Mouse (Mus musculus): ENCODE results near the gene Ralgapb. TPM values are rescaled to one million over a fixed set of nuclear protein-coding genes. Genes with fewer than 3 reads are reported as not detected.
A peak's percentile ranks its signal among the peaks of the same experiment; 100 is the strongest.

The Ralgapb gene
- 10 to 100 TPM; 33.1 to 34.6 TPM for total RNA-seq (2021)

DNA sequence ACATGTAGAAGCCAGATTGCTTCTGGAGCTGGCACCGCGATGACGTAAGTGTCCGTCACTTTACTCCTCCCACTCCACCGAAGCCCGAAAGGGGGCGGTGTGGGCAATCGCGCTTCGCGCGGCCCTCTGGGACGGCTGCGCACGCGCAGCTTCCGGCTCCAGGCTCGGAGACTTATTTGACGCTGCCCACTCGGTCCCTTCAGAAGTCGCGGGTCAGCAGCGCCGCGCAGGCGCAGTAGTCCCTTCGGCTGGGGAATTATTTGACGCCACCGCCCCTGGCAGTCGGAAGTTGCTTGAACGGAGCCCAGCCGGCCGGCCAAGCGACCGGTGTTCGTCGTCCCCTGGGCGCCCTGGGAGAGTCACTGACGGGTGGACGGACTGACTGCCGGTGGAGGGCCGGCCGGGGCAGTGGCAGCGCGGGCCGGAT, at the start of gene Ralgapb:
Gene Ralgapb, plus strand, starts transcription at position 254 of the 427 bp plus-strand sequence.
- DNase-seq = peak; percentile 99
- intact Hi-C loops (cut with DNase I) = loop anchor here (10.0 kb wide), 1 partner anchor 215 kb away; the partner anchor contains the start of gene Actr5

- DNase-seq = peak; percentile 80 to 81
- intact Hi-C loops (cut with DNase I) = no loop called here
These were observed 48.6 kb upstream of the Ralgapb start for GRCm38 (mm10) chr2:158360873-158361677.

DNA sequence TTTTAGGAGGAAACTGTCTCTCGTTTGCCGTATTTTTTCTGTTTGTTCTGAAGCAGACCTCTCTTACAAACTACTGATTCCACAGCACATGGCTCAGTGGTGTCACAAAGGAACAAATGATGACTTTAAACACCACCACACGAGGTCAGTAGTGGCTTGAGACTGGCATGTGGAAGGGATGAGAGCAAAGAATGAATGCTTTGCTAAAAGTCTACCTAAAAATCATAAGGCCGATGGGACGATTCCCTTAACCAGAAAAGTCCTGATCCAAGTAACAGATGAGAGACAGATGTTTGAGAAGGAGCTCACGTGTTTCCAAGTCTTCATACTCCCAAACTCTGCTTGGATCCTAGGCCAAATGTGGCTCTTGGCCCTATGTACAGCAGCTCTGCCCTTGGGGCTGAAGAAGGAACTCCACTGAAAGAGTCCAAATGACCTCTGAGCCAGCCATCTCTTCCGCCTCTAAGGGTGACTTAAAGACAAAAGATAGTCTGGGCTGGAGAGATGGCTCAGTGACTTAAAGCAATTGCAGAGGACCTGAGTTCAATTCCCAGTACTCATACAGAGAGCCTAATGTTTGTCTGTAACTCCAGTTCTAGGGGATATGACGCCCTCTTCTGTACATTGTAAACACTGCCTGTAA, 47.8 kb upstream of the Ralgapb start:
- intact Hi-C loops (cut with DNase I) = no loop called here
- peak in 1 of 2 experiments; percentile 12 for DNase-seq

GRCm38 (mm10) chr2:158364175-158364574, 45.5 kb upstream of the Ralgapb start:
- intact Hi-C loops (cut with DNase I) = no loop called here

DNA sequence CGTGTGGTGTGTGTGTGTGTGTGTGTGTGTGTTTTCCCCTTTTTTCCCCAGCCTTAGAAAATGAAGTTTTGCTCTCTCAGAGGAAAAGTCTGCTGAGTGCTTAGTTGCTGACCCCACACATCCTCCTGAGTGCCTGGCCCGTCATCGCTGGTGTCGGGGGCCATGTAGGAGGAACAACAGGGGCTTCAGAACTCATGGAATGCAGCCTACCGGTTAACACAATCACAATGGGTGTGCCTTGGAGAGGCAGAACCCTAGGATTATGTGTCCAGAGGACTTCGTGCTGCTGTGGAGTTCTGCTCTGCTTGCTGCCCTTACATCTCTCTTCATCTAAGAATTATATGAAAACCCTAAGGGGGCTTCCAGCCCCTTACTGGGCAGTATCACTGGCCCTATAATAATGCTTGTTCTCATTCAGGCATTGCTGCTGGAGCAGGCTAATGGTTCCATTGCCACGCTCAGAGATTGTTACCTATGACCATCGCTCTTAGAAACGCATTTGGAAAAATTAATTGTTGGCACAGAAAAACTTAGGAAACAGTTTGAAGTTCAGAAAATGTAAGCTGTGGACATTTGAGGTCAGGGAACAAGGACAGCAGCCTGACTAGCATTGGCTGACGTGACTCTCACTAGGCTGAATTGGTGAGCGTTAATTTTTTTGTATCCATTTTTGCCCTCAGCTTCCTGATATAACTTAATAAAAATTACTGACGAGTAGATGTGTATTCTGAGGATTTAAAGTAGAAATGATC, 44.4 kb upstream of the Ralgapb start:
- intact Hi-C loops (cut with DNase I) = no loop called here
- DNase-seq = no peak

More at GRCm38 (mm10) chr2:158364175-158364574, 45.5 kb upstream of the Ralgapb start:
- no peak for DNase-seq

DNA sequence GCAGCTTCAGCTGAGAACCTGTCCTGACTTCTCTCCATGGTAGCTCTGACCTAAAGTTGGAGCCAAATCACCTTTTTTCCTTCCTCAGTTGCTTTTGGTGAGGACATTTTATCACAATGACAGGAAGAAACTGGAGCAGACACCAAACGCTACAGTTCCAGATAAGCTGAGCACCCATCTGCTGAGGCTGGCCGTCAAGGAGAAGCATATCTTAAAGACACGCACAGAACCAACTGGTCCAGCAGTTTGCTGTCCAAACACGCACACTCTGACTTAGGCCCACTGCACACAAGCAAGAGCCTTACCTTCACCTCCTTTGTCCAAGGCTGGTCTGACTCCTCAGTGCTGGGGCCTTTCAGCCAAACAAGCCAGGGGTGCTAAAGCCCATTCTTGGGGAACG, 42.0 kb upstream of the Ralgapb start:
- DNase-seq = no peak
- intact Hi-C loops (cut with DNase I) = no loop called here

- intact Hi-C loops (cut with DNase I) = no loop called here
- DNase-seq = no peak
These were observed 41.3 kb upstream of the Ralgapb start for GRCm38 (mm10) chr2:158368313-158368712.

DNA sequence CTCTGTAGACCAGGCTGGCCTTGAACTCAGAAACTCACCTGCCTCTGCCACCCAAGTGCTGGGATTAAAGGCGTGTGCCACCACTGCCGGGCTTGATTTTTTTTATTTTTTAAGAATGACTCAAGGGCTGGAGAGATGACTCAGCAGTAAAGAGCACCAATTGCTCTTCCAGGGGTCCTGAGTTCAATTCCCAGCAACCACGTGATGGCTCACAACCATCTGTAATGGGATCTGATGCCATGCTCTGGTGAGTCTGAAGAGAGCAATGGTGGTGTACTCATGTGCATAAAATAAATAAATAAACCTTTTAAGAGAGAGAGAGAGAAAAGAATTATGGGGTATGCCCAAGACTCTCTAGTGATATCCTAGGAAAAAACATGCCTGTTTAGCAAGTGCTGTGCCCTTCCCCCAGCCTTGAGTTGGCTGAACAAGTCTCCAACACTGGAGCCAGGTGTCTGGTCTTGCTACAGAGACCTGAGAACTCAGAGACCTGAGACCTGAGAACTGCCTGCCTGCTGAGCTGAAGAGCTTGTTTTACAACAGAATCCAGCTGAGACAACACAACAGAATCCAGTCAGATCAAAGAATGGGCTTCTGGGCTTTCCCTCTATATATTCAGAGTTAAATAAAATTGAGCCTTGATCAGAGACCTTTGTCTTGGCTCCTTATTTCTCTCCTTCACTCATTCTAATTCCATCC, 40.0 kb upstream of the Ralgapb start:
- DNase-seq = no peak
- intact Hi-C loops (cut with DNase I) = no loop called here

- no peak for DNase-seq
- intact Hi-C loops (cut with DNase I) = no loop called here
These were observed 39.5 kb upstream of the Ralgapb start for GRCm38 (mm10) chr2:158370173-158370550.

GRCm38 (mm10) chr2:158373061-158373460, 36.6 kb upstream of the Ralgapb start:
- no peak for DNase-seq
- intact Hi-C loops (cut with DNase I) = no loop called here

GRCm38 (mm10) chr2:158373516-158373915, 36.1 kb upstream of the Ralgapb start:
- intact Hi-C loops (cut with DNase I) = no loop called here
- DNase-seq = no peak

DNA sequence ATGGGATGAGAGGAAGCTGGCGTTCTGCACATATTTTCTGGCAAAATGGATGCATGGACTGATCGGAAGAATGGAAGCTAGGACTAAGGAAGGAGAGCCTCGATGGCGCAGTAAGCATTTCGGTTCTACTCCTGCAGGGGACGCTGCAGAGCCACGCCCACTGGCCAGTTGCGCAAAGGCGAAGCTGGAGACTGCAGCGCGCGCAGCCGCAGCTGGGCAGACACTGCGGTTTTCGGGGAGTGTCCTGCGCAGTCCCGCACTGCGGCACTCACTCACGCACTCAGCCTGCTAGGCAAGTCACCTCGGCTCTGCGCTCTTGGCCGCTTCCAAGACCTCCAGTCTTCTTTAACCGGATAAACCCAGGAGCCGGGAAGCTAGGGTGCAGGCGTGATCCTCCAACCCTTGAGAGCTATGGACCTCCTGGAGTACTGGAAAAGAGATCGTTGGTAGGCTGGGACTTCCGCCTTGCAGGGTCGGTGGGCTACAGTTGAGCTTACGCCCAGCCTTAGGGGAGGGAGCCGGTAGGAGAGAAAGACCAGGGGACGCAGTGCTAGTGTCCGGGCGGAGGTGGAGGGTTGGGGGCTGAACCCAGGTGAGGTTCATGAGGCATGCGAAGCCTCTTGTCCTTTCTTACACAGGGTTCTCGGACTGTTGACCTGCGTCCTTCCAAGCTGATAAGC, 34.1 kb upstream of the Ralgapb start, which contains the start of gene Snhg11:
Gene Snhg11, plus strand, starts transcription at position 196 of the 680 bp plus-strand sequence.
- intact Hi-C loops (cut with DNase I) = no loop called here
- DNase-seq = no peak

DNA sequence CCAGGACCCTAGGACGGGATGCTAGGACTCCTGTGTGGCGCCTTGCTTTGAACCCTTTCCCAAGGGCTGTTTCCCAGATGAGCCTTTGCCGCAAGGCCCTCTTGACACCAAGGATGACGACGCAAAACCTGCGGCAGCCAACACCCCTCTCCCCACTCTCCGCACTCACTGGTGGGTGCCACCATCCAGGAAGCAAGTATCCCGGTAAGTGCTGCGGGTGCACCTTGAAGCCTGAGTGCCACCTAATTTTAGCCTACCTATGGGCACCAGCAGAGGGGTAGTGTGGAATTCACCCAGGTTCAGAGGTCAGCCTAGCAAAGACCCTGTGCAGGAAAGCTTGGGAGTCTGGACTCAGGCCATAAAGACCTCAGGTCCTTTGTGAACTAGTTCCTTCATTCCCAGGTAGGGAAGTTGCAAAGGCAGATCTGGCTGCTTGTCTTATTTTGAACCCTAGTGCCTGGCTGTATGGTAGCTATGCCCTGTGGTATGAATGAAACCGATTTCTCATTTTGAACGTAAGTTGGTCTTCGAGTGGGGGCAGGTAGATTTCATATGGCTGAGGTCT, 33.4 kb upstream of the Ralgapb start:
- intact Hi-C loops (cut with DNase I) = no loop called here
- DNase-seq = no peak

- intact Hi-C loops (cut with DNase I) = no loop called here
- DNase-seq = no peak
These were observed 32.9 kb upstream of the Ralgapb start for GRCm38 (mm10) chr2:158376798-158377197.

DNA sequence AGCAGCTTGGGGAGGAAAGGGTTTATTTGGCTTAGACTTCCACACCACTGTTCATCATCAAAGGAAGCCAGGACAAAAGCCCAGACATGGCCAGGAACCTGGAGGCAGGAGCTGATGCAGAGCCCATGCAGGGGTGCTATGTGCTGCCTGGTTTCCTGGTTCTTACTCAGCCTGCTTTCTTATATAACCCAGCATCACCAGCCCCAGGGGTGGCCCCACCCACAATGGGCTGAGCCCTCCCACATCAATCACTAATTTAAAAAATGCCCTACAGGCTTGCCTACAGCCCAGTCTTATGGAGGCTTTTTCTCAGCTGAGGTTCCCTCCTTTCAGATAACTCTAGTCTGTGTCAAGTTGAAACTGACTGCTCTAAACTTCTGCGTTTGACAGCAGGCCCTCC, 31.8 kb upstream of the Ralgapb start:
- intact Hi-C loops (cut with DNase I) = no loop called here

GRCm38 (mm10) chr2:158379354-158380078, 30.1 kb upstream of the Ralgapb start:
- peak; percentile 35 to 39 for DNase-seq
- intact Hi-C loops (cut with DNase I) = no loop called here

More for the DNA sequence above, 31.8 kb upstream of the Ralgapb start:
- DNase-seq = no peak

DNA sequence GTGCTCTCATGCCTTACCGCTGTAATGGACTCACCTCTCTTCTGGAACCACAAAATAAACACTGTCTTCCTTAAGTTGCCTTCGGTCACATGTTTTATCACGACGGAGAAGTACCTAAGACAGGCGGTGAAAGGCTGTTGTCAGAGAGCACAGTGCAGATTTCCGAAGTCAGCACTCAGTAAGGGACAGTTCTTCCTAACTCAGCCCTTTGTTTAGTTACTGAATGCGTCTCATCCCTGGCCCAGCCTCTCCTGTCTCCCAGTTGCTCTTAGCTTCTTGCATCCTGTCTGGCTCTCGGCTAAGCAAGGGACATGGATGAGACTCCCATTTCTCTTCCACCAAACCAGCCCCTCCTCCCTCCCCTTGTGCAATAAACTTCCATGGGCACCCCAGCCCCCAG, 23.6 kb upstream of the Ralgapb start:
- intact Hi-C loops (cut with DNase I) = no loop called here
- DNase-seq = no peak

DNA sequence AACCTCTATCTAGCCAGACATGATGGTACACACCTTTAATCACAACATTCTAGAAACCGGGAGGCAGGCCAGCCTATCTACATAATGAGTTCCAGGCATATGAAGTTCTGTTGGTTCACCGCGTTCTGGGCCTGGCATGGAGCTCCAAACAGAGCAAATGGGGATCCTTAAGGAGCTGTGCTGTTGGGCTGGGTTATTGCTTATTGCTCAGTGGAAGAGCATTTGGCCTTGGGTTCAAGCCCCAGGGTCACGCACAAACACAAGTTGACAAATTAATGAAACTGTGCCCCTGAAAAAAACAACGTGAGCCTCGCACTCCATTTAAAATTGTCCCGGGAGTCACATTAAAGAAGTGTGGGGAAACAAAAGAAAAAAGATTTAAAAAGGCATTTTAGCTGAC, 20.2 kb upstream of the Ralgapb start:
- DNase-seq = no peak
- intact Hi-C loops (cut with DNase I) = no loop called here

GRCm38 (mm10) chr2:158396369-158396768, 13.3 kb upstream of the Ralgapb start:
- intact Hi-C loops (cut with DNase I) = no loop called here
- no peak for DNase-seq
